Mouse (Mus musculus): ENCODE measurements around the gene Cluh. TPM values are rescaled to one million over a fixed set of nuclear protein-coding genes. Genes with fewer than 3 reads are reported as not detected.

The Cluh gene
- total and polyA plus RNA-seq, 3 experiments = 63.1 to 151 (median 86.4) TPM

GRCm38 (mm10) chr11:74631880-74632789 is 17.2 kb upstream of the Cluh start:
- no peaks in the 10 kb centered on the region for H3K4me1 ChIP-seq (ENCODE audit: control insufficient read depth in 1 of 2, insufficient read depth in 2 of 2)
- dilution Hi-C loops (cut with MboI; ENCODE audit: extremely low pct_ligation_motif_present, extremely low pct_unique_long_range_greater_than_20kb, low sequenced_read_pairs) = no loop called here

GRCm38 (mm10) chr11:74634490-74635275 is 14.6 kb upstream of the Cluh start:
- H3K9ac ChIP-seq (ENCODE audit: insufficient read depth, low read depth) = no peak overlapping the region
- no peaks in the 10 kb centered on the region for H3K79me2 ChIP-seq (replicated peaks; ENCODE audit: control insufficient read depth, extremely low read depth, insufficient read depth, poor library complexity, severe bottlenecking)
- DNase-seq (ENCODE audit: extremely low read depth) = peak; percentile 85
- in situ Hi-C loops (cut with MboI; ENCODE audit: low pct_ligation_motif_present, low pct_unique_long_range_greater_than_20kb, low sequenced_read_pairs) = loop anchor here (25.0 kb wide), 1 partner anchor 528 kb away; the partner anchor contains the start of gene Hic1
- H3K4me3 ChIP-seq (replicated peaks in 1 of 3; ENCODE audit: low read depth in 2 of 3, low read length in 2 of 3, poor library complexity in 1 of 3) = no peak overlapping the region
- dilution Hi-C loops (cut with MboI; ENCODE audit: extremely low pct_ligation_motif_present, extremely low pct_unique_long_range_greater_than_20kb, low sequenced_read_pairs) = no loop called here
- H3K27ac ChIP-seq (ENCODE audit: insufficient read depth, low read depth) = no peak overlapping the region
- peaks cover 67% of the 10 kb centered on the region for H3K27me3 ChIP-seq (replicated peaks)
- H3K9me3 ChIP-seq (replicated peaks; ENCODE audit: low read length) = peaks cover 2% of the 10 kb centered on the region
- no peaks in the 10 kb centered on the region for H3K36me3 ChIP-seq (replicated peaks in 1 of 2; ENCODE audit: control insufficient read depth in 1 of 2, insufficient read depth in 1 of 2, low read length in 1 of 2)
- no peak overlapping the region for H3K4me2 ChIP-seq (ENCODE audit: insufficient read depth, low read depth, poor library complexity, severe bottlenecking)
- H3K4me1 ChIP-seq (ENCODE audit: control insufficient read depth in 1 of 2, insufficient read depth in 2 of 2) = peaks cover 2 to 16% of the 10 kb centered on the region in 2 experiments; a peak in 3 of 4 replicates
- no peak for TF ChIP-seq NRF1 (IDR thresholded peaks at IDR 0.05; ENCODE audit: low read depth, low read length)
- TF ChIP-seq UBTF (IDR thresholded peaks at IDR 0.05; ENCODE audit: low read depth, low read length) = no peak
- TF ChIP-seq ELF1 (IDR thresholded peaks at IDR 0.05; ENCODE audit: low read depth, low read length) = no peak
- no peak for TF ChIP-seq EP300 (IDR thresholded peaks at IDR 0.05; ENCODE audit: low read length)
- no peak for TF ChIP-seq USF1 (IDR thresholded peaks at IDR 0.05; ENCODE audit: low read depth, low read length)
- TF ChIP-seq CHD2 (IDR thresholded peaks at IDR 0.05; ENCODE audit: low read length) = no peak
- TF ChIP-seq ZNF384 (IDR thresholded peaks at IDR 0.05; ENCODE audit: low read depth, low read length) = no peak
- TF ChIP-seq ZC3H11A (IDR thresholded peaks at IDR 0.05; ENCODE audit: low read depth, low read length) = peak; percentile 49
- TF ChIP-seq KAT2A (IDR thresholded peaks at IDR 0.05; ENCODE audit: insufficient replicate concordance, low read length) = no peak
- no peak for TF ChIP-seq JUN (IDR thresholded peaks at IDR 0.05; ENCODE audit: insufficient read depth, low read depth, low read length)
- no peak for TF ChIP-seq JUND (conservative IDR thresholded peaks at IDR 0.05; ENCODE audit: low read depth, low read length)
- TF ChIP-seq ZKSCAN1 (IDR thresholded peaks at IDR 0.05; ENCODE audit: borderline replicate concordance, low read depth, low read length) = no peak
- TF ChIP-seq CHD1 (IDR thresholded peaks at IDR 0.05; ENCODE audit: low read depth, low read length) = no peak
- TF ChIP-seq SIN3A (IDR thresholded peaks at IDR 0.05; ENCODE audit: low read length) = no peak
- no peak for TF ChIP-seq ZMIZ1 (IDR thresholded peaks at IDR 0.05; ENCODE audit: low read depth, low read length)
- no peak for TF ChIP-seq HCFC1 (IDR thresholded peaks at IDR 0.05; ENCODE audit: low read depth, low read length)
- no peak for TF ChIP-seq BHLHE40 (IDR thresholded peaks at IDR 0.05; ENCODE audit: low read depth, low read length)
- peak; percentile 88 for TF ChIP-seq MAZ (IDR thresholded peaks at IDR 0.05; ENCODE audit: low read depth, low read length)
- TF ChIP-seq ETS1 (conservative IDR thresholded peaks at IDR 0.05; ENCODE audit: low read depth, low read length) = no peak
- no peak for TF ChIP-seq MAFK (IDR thresholded peaks at IDR 0.05; ENCODE audit: insufficient replicate concordance, low read length)
- no peak for TF ChIP-seq E2F4 (IDR thresholded peaks at IDR 0.05; ENCODE audit: insufficient replicate concordance, low read depth, low read length)
- peak; percentile 88 to 97 for TF ChIP-seq CTCF (conservative IDR thresholded peaks at IDR 0.05 in 1 of 2, IDR thresholded peaks at IDR 0.05 in 1 of 2; ENCODE audit: low read depth in 2 of 2, low read length in 2 of 2)
- peak; percentile 95 for TF ChIP-seq SMC3 (IDR thresholded peaks at IDR 0.05; ENCODE audit: low read depth, low read length)
- no peak for TF ChIP-seq POLR2AphosphoS2 (IDR thresholded peaks at IDR 0.05; ENCODE audit: low read depth, low read length)
- peak; percentile 31; the same call in 1 of the 2 replicates for TF ChIP-seq MEF2A (IDR thresholded peaks at IDR 0.05; ENCODE audit: borderline replicate concordance, low read depth, low read length)

More at GRCm38 (mm10) chr11:74631880-74632789, 17.2 kb upstream of the Cluh start:
- H3K27ac ChIP-seq (ENCODE audit: insufficient read depth, low read depth) = no peak overlapping the region
- TF ChIP-seq MAFK (IDR thresholded peaks at IDR 0.05; ENCODE audit: insufficient replicate concordance, low read length) = no peak
- no peak for TF ChIP-seq SIN3A (IDR thresholded peaks at IDR 0.05; ENCODE audit: low read length)
- TF ChIP-seq ZKSCAN1 (IDR thresholded peaks at IDR 0.05; ENCODE audit: borderline replicate concordance, low read depth, low read length) = no peak
- TF ChIP-seq HCFC1 (IDR thresholded peaks at IDR 0.05; ENCODE audit: low read depth, low read length) = no peak
- no peak for TF ChIP-seq UBTF (IDR thresholded peaks at IDR 0.05; ENCODE audit: low read depth, low read length)
- no peak for TF ChIP-seq SMC3 (IDR thresholded peaks at IDR 0.05; ENCODE audit: low read depth, low read length)
- no peak for TF ChIP-seq MAX (IDR thresholded peaks at IDR 0.05; ENCODE audit: low read length)
- no peak for TF ChIP-seq MEF2A (IDR thresholded peaks at IDR 0.05; ENCODE audit: borderline replicate concordance, low read depth, low read length)
- no peak for TF ChIP-seq JUND (conservative IDR thresholded peaks at IDR 0.05; ENCODE audit: low read depth, low read length)
- no peak for DNase-seq (ENCODE audit: extremely low read depth)
- H3K27me3 ChIP-seq (replicated peaks) = peaks cover 64% of the 10 kb centered on the region
- no peak overlapping the region for H3K9ac ChIP-seq (ENCODE audit: insufficient read depth, low read depth)
- H3K4me3 ChIP-seq (replicated peaks in 1 of 3; ENCODE audit: low read depth in 2 of 3, low read length in 2 of 3, poor library complexity in 1 of 3) = no peak overlapping the region
- H3K36me3 ChIP-seq (replicated peaks in 1 of 2; ENCODE audit: control insufficient read depth in 1 of 2, insufficient read depth in 1 of 2, low read length in 1 of 2) = no peaks in the 10 kb centered on the region
- no peak overlapping the region for H3K4me2 ChIP-seq (ENCODE audit: insufficient read depth, low read depth, poor library complexity, severe bottlenecking)
- no peaks in the 10 kb centered on the region for H3K79me2 ChIP-seq (replicated peaks; ENCODE audit: control insufficient read depth, extremely low read depth, insufficient read depth, poor library complexity, severe bottlenecking)
- peaks cover 2% of the 10 kb centered on the region for H3K9me3 ChIP-seq (replicated peaks; ENCODE audit: low read length)
- in situ Hi-C loops (cut with MboI; ENCODE audit: low pct_ligation_motif_present, low pct_unique_long_range_greater_than_20kb, low sequenced_read_pairs) = loop anchor here (25.0 kb wide), 1 partner anchor 530 kb away; the partner anchor contains the start of gene Hic1

Data from CH12.LX (cell line).